21 mouse cellular contexts compared by ENCODE assay signal in the genomic region with DNA sequence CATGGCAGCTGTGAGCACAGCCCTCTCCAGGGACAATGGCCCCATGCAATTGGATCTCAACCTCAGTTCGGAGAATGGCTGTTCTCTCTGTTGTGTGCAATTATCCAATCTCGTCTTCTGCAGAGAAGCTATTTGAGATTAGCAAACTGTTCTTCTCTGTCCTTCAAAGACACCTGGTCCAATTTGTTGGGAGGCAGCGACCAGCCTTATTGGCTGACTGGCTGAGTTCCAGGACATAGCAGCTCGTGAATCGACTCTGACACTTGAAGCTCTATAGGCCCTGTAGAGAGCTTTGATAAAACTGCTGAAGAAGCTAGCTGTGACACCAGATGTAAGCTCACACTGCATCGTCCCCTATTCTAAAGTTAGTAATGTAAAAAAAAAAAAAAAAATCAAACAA. TPM values are rescaled to one million over a fixed set of nuclear protein-coding genes. Genes with fewer than 3 reads are reported as not detected.
DNase-seq lines count a peak whose midpoint lies in the region; ATAC-seq and TF ChIP-seq lines count a peak whose summit lies in the region.
"Had no signal": no experiment of that assay in that cellular context is flagged by ENCODE, and none has a peak within 500 bp of the region (broad histone marks: within the 10 kb centered on the region; RNA-seq: fewer than 3 reads in every experiment).

No protein-coding gene starts in this region.

- no peaks in the 10 kb centered on the region for H3K9me3 ChIP-seq in forebrain, postnatal 0 days (ENCODE audit: low read length)
- H3K9me3 ChIP-seq in forebrain, embryonic 13.5 days (replicated peaks), result no peaks in the 10 kb centered on the region
- H3K9me3 ChIP-seq: embryonic facial prominence, embryonic 12.5 days; hindbrain, embryonic 13.5 days had no signal

- no peak overlapping the region for H3K27ac ChIP-seq in forebrain, postnatal 0 days (ENCODE audit: low read depth, low read length)
- no peak overlapping the region for H3K27ac ChIP-seq in forebrain, embryonic 13.5 days
- peak overlapping the region; percentile 55 for H3K27ac ChIP-seq in left cerebral cortex, adult 2 months
- 0 out of 2 replicates have a peak overlapping the region, but pooled peaks have one; percentile 4 for H3K27ac ChIP-seq in olfactory bulb, adult 2 months (ENCODE audit: insufficient read depth, low read depth, low read length)
- H3K27ac ChIP-seq: embryonic facial prominence, embryonic 12.5 days; hindbrain, embryonic 13.5 days; hindbrain, postnatal 0 days had no signal

- no peak overlapping the region for H3K9ac ChIP-seq in forebrain, postnatal 0 days
- H3K9ac ChIP-seq in forebrain, embryonic 13.5 days, result no peak overlapping the region
- H3K9ac ChIP-seq: embryonic facial prominence, embryonic 12.5 days; hindbrain, embryonic 13.5 days had no signal

- no peak overlapping the region for H3K4me2 ChIP-seq in forebrain, postnatal 0 days (ENCODE audit: low read depth)
- no peak overlapping the region for H3K4me2 ChIP-seq in forebrain, embryonic 13.5 days
- H3K4me2 ChIP-seq: embryonic facial prominence, embryonic 12.5 days; hindbrain, embryonic 13.5 days had no signal

- 37% methylated on average over 6 of the region's 6 CpGs for whole genome bisulfite sequencing in forebrain, postnatal 0 days
- 54% methylated on average over 6 of the region's 6 CpGs for WGBS in forebrain, embryonic 13.5 days
- WGBS in olfactory bulb, adult 2 months, result 24% methylated on average over 6 of the region's 6 CpGs

- DNase-seq in cerebellum, postnatal 10 days, result peak; percentile 38 to 41
- no peak for DNase-seq in cerebellum, adult 9-10 months
- DNase-seq in forebrain, postnatal 0 days, result no peak
- no peak for DNase-seq in left cerebral cortex, adult 2 months (ENCODE audit: extremely low spot score in 1 of 2, low spot score in 2 of 2)
- DNase-seq in left cerebral cortex, postnatal 14 days (ENCODE audit: low spot score in 2 of 2), result no peak
- no peak for DNase-seq in layer of hippocampus, adult 18-20 months (ENCODE audit: low spot score in 2 of 2)
- DNase-seq: adrenal gland, postnatal 14 days; gastrocnemius, postnatal 14 days; heart, postnatal 10 days; kidney, adult 11 months; kidney, adult 9 months had no signal

- no peak for TF ChIP-seq POLR2A in olfactory bulb, adult 2 months (IDR thresholded peaks at IDR 0.05; ENCODE audit: insufficient read depth, low read depth, low read length)

- no peaks in the 10 kb centered on the region for H3K36me3 ChIP-seq in forebrain, postnatal 0 days (ENCODE audit: insufficient read depth)
- H3K36me3 ChIP-seq in forebrain, embryonic 13.5 days (ENCODE audit: poor library complexity, severe bottlenecking), result no peaks in the 10 kb centered on the region
- H3K36me3 ChIP-seq: embryonic facial prominence, embryonic 12.5 days; hindbrain, embryonic 13.5 days had no signal

- no peaks in the 10 kb centered on the region for H3K4me1 ChIP-seq in forebrain, postnatal 0 days (ENCODE audit: insufficient read depth)
- no peaks in the 10 kb centered on the region for H3K4me1 ChIP-seq in forebrain, embryonic 13.5 days
- peaks cover 3% of the 10 kb centered on the region; the same call in 1 of the 2 replicates for H3K4me1 ChIP-seq in olfactory bulb, adult 2 months (ENCODE audit: control insufficient read depth, insufficient read depth, low read length)
- H3K4me1 ChIP-seq: embryonic facial prominence, embryonic 12.5 days; hindbrain, embryonic 13.5 days had no signal

- H3K27me3 ChIP-seq in forebrain, postnatal 0 days (ENCODE audit: insufficient read depth, low read length), result no peaks in the 10 kb centered on the region
- no peaks in the 10 kb centered on the region for H3K27me3 ChIP-seq in forebrain, embryonic 13.5 days
- H3K27me3 ChIP-seq: CH12.LX; embryonic facial prominence, embryonic 12.5 days; hindbrain, embryonic 13.5 days; Patski had no signal

- no peak overlapping the region for H3K4me3 ChIP-seq in forebrain, postnatal 0 days (ENCODE audit: low read depth, low read length)
- no peak overlapping the region for H3K4me3 ChIP-seq in forebrain, embryonic 13.5 days
- H3K4me3 ChIP-seq in left cerebral cortex, adult 2 months, result no peak overlapping the region
- H3K4me3 ChIP-seq in olfactory bulb, adult 2 months (ENCODE audit: insufficient read depth, low read depth, low read length), result no peak overlapping the region
- H3K4me3 ChIP-seq: embryonic facial prominence, embryonic 12.5 days; hindbrain, embryonic 13.5 days had no signal

- TF ChIP-seq CTCF in forebrain, postnatal 0 days (IDR thresholded peaks at IDR 0.05; ENCODE audit: low read depth), result no peak
- TF ChIP-seq CTCF in left cerebral cortex, adult 2 months (IDR thresholded peaks at IDR 0.05), result no peak
- no peak for TF ChIP-seq CTCF in olfactory bulb, adult 2 months (IDR thresholded peaks at IDR 0.05; ENCODE audit: insufficient read depth, low read depth, low read length)

- intact Hi-C loops in left cerebral cortex, adult 2 months (cut with DNase I), result no loop called here
- intact Hi-C loops in left cerebral cortex, postnatal 14 days (cut with DNase I), result no loop called here

- ATAC-seq in forebrain, postnatal 0 days, result peak; percentile 27; the same call in 1 of the 2 replicates
- no peak for ATAC-seq in forebrain, embryonic 13.5 days
- ATAC-seq: activated CD4-positive, CD25-positive, alpha-beta regulatory T cell, adult 4 months; hindbrain, postnatal 0 days; Patski had no signal

RNA-seq across cellular contexts. Expression of gene Dpp10, which starts 12.7 kb away (rescaled TPM):
- 53.8 and 62.2 TPM in 2 replicates for total RNA-seq in forebrain, postnatal 0 days (2014; rRNA removed)
- polyA plus RNA-seq in forebrain, postnatal 0 days (2015; fragmentation: Nextera tagmentation; extraction: Ambion mirVana), result 14.0 and 16.4 TPM in 2 replicates
- polyA plus RNA-seq in forebrain, embryonic 13.5 days (2015; fragmentation: Nextera tagmentation; extraction: Ambion mirVana), result 2.9 and 3.2 TPM in 2 replicates
- total RNA-seq in left cerebral cortex, adult 2 months (2021), result 100 to 1,000 TPM; 140 to 145 TPM
- 100 to 1,000 TPM; 116 to 123 TPM for total RNA-seq in left cerebral cortex, postnatal 14 days (2021)
- polyA plus RNA-seq in olfactory bulb, adult 2 months (2012; ENCODE audit: insufficient read depth, insufficient read length, low replicate concordance, missing spikeins), result 214 TPM in 1 of 2 replicates, not detected in the other
- 10 to 100 TPM; 36.0 to 38.7 TPM for total RNA-seq in layer of hippocampus, adult 18-20 months (2021)
- total RNA-seq: CH12.LX; gastrocnemius, postnatal 14 days; hematopoietic stem cell, adult 5-6 weeks had no signal
- polyA plus RNA-seq: gonadal fat pad, adult 2 months had no signal

Comparison
In these comparisons a context has a peak if more than half of its experiments do, and no peak if none do; other contexts are left out.
1. DNase-seq: peak in cerebellum, postnatal 10 days (2 of 2); none in cerebellum, adult 9-10 months (single experiment), forebrain, postnatal 0 days (single experiment), left cerebral cortex, adult 2 months (0 of 2), left cerebral cortex, postnatal 14 days (0 of 2) and layer of hippocampus, adult 18-20 months (0 of 2).
2. H3K27ac ChIP-seq: peak in left cerebral cortex, adult 2 months (single experiment) and olfactory bulb, adult 2 months (single experiment); none in forebrain, postnatal 0 days (single experiment) and forebrain, embryonic 13.5 days (single experiment).